Mouse (Mus musculus) neural tube, embryonic 12.5 days (tissue): ENCODE data around the gene Mdga1. TPM values are rescaled to one million over a fixed set of nuclear protein-coding genes. Genes with fewer than 3 reads are reported as not detected.

ENCODE experiments used
- ATAC-seq: fragments of 200-750 bp; cut with Nextera tagmentation; 2 replicates; pipeline ENCODE4 v1.8.0; 2017; ENCODE audit warnings: low read depth, mild to moderate bottlenecking, moderate TSS enrichment, moderate library complexity; ENCODE audit not compliant: low FRiP score
- H3K27ac ChIP-seq: fragments of 300-500 bp; sonication (generic); 2 replicates; pipeline ENCODE4 v1.5.1; 2016
- H3K27me3 ChIP-seq: fragments of 300-500 bp; sonication (generic); replicated peaks from 2 replicates; pipeline ENCODE4 v1.6.1; 2016; ENCODE audit warnings: mild to moderate bottlenecking
- H3K36me3 ChIP-seq: fragments of 300-500 bp; sonication (generic); 2 replicates; pipeline ENCODE4 v1.6.1; 2016; ENCODE audit warnings: mild to moderate bottlenecking
- H3K4me1 ChIP-seq: fragments of 300-500 bp; sonication (generic); 2 replicates; pipeline ENCODE4 v1.6.1; 2016
- H3K4me2 ChIP-seq: fragments of 300-500 bp; sonication (generic); replicated peaks from 2 replicates; pipeline ENCODE4 v1.6.1; 2016; ENCODE audit warnings: mild to moderate bottlenecking
- H3K4me3 ChIP-seq: fragments of 300-500 bp; sonication (generic); 2 replicates; pipeline ENCODE4 v1.5.1; 2016
- H3K9ac ChIP-seq: fragments of 300-500 bp; sonication (generic); 2 replicates; pipeline ENCODE4 v1.6.1; 2016; ENCODE audit warnings: mild to moderate bottlenecking
- H3K9me3 ChIP-seq: fragments of 300-500 bp; sonication (generic); 2 replicates; pipeline ENCODE4 v1.6.1; 2016; ENCODE audit warnings: mild to moderate bottlenecking
- WGBS: fragments of 180-500 bp; shearing (Covaris S2); methylation state at CpG from one replicate; pipeline ENCODE4 v1.1.7; 2016; 5-methylcytosine and 5-hydroxymethylcytosine counted together
- polyA plus RNA-seq: library from polyadenylated mRNA; unstranded; fragments of >200 nt; fragmentation: Nextera tagmentation; extraction: Ambion mirVana; gene quantifications from 2 replicates; pipeline ENCODE4 v1.2.1, GENCODE M21; 2016

Mdga1 gene
- polyA plus RNA-seq, 1 experiment from 2014 or later: 7.0 TPM

DNA sequence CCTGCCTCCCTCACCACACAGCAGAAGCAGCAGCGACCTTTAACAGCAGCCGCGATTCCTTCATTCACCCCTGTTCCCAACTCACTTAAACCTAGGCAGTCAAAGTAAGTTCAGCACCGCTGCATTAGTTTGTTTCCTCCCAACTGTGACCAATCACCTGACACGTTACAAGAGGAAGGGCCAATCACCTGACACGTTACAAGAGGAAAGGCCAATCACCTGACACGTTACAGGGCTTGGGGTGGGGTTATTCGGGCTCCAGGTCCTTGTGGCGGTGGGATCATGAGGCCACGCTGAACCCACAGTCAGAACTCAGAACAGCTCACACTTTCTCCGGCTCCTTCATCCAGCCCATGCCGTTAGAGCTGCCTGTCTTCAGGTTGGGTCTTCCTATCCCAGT lies 99.6 kb downstream of the Mdga1 start:
- Histone ChIP-seq H3K9ac (no peak overlapping the region), H3K27ac (no peak overlapping the region), H3K36me3 (no peaks in the 10 kb centered on the region), H3K4me1 (peaks cover 21% of the 10 kb centered on the region), H3K9me3 (0 out of 2 replicates have a peak, but pooled peaks cover 6% of the 10 kb centered on the region), H3K4me2 (no peak overlapping the region), H3K4me3 (no peak overlapping the region), H3K27me3 (no peaks in the 10 kb centered on the region; the same call in 1 of the 2 replicates)
- ATAC-seq: no peak
- WGBS: 75% methylated on average over 12 of the region's 12 CpGs

DNA sequence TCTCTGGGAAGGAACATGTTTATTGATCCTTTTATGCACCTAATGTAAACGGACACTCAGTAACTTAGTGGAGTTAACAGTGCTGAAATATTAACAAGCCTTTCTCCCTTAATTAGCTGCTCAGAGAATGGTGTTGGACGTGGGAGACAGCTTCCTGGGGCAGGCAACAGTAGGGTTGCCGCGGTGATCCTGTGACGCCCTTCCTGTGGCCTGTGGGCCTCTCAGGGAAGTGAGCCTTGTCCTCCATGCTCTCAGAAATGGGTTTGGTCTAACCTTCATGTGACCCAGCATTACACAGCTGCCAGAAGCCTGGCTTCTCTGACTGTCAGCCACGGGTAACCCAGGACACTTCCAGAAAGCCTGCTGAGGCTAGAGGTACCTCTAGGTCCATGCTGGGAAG lies 104.0 kb downstream of the Mdga1 start:
- H3K27ac ChIP-seq: no peak overlapping the region
- no peak for ATAC-seq
- H3K27me3 ChIP-seq: no peaks in the 10 kb centered on the region
- no peak overlapping the region for H3K9ac ChIP-seq
- H3K4me1 ChIP-seq: no peaks in the 10 kb centered on the region
- WGBS: 64% methylated on average over 6 of the region's 6 CpGs
- no peak overlapping the region for H3K4me2 ChIP-seq
- no peak overlapping the region for H3K4me3 ChIP-seq
- H3K9me3 ChIP-seq: 0 out of 2 replicates have a peak, but pooled peaks cover 6% of the 10 kb centered on the region
- H3K36me3 ChIP-seq: no peaks in the 10 kb centered on the region

DNA sequence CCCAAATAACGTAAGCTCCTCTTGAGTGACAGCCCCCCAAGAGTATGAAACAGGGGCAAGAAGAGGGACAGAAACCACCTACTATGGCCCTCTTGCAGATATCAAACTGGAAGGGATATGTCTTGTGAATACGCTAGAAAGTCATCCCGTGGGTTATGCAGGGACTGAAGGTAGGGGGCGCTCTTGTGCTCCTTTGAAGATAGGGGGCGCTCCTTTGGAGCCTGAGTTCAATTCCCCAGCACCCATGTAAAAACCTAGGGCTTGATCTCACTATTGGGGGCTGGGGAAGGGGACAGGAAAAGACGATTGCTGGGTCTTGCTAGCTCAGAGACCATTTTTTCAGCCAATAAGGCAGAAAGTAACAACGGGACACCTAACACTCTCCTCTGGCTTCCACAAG lies 105.4 kb downstream of the Mdga1 start:
- no peak overlapping the region for H3K27ac ChIP-seq
- no peaks in the 10 kb centered on the region for H3K4me1 ChIP-seq
- H3K27me3 ChIP-seq: no peaks in the 10 kb centered on the region
- no peaks in the 10 kb centered on the region for H3K36me3 ChIP-seq
- no peak overlapping the region for H3K9ac ChIP-seq
- H3K4me2 ChIP-seq: no peak overlapping the region
- 66% methylated on average over 7 of the region's 7 CpGs for WGBS
- H3K4me3 ChIP-seq: no peak overlapping the region
- ATAC-seq: no peak
- 0 out of 2 replicates have a peak, but pooled peaks cover 6% of the 10 kb centered on the region for H3K9me3 ChIP-seq

DNA sequence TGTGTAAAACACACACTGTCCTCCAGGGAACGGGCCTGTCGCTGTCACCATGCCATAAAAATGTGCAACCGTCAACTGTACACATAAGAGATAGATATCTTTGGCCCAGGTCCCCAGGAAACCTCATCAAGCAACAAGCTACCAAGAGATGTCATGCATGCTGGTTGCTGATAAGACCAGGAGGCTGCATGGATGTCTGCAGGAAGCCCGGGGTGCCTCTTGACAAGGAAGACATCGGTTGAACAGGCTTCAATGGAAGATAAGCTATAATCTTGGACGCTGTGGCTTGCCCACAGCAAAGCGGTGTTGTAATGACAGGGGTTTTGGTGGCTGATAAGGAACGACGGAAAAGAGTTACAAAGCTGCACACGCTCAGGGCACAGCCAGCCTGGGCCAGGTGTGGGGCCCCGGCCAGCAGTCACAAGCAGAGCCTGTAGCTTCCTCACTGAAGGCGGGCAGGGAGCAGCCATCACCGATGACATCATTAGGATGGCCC lies 110.1 kb downstream of the Mdga1 start:
- Histone ChIP-seq H3K4me1 (peaks cover 9% of the 10 kb centered on the region), H3K9ac (no peak overlapping the region), H3K9me3 (no peaks in the 10 kb centered on the region), H3K27ac (no peak overlapping the region), H3K27me3 (no peaks in the 10 kb centered on the region), H3K4me3 (no peak overlapping the region), H3K36me3 (no peaks in the 10 kb centered on the region), H3K4me2 (no peak overlapping the region)
- 88% methylated on average over 13 of the region's 13 CpGs for WGBS
- ATAC-seq: no peak

DNA sequence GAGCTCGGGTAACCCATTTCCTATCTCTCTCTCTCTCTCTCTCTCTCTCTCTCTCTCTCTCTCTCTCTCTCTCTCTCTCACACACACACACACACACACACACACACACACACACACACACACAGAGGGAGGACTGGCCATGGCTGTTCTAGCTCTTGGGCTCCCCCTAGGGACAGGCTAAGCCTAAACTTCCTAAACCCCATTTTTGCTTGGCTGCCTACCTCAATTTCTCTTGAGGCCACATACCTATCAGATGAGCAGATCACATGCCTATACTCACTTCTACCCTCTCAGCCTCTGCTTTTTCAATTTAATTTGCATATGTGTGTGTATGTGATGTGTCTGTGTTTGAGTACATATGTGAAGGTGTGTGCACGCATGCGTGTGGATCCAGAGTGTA lies 111.1 kb downstream of the Mdga1 start:
- Histone ChIP-seq H3K9me3 (no peaks in the 10 kb centered on the region), H3K4me2 (no peak overlapping the region), H3K9ac (no peak overlapping the region), H3K36me3 (no peaks in the 10 kb centered on the region), H3K4me1 (peaks cover 9% of the 10 kb centered on the region), H3K4me3 (no peak overlapping the region), H3K27me3 (no peaks in the 10 kb centered on the region), H3K27ac (no peak overlapping the region)
- WGBS: 90% methylated on average over 3 of the region's 3 CpGs
- ATAC-seq: no peak

DNA sequence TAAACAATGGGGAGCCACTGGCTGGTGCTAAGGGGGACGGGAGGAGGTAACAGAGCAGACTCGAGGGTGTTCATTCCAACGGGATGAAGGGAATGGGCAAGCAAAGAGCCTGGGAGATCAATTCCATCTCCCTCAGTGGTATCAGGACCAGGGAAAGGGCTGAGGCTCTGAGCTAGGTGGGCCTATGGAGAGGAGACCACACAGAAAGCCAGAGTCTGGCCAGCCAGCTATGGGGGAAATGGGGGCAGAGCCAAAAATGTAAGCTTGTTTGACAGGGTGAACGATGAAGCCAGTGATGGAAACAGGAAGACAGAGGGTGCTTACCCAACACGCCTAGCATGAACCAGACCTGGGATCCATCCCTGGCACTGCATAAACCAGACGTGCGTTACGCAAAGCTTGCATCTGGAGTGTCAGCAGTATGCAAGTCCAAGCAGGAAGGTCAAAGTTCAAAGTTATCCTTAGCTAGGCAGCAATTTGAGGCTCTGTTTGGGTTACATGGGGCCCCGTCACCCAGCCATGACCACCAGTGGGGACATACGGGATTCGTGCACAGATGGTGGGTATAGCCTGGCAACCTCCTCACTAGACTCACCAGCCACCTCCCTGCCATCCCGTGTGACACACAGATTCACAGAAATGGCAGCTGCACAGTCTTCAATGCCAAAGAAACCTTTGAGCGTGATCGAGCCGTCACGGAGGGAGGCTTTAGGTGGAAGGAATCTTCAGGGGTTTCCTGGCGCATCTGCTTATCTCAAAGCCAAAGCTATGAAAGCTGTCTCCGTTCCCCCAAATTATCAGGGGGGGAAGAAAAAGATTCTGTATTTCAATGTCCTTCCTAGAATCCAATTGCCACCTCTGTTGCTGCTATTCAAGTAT lies 113.9 kb downstream of the Mdga1 start:
- Histone ChIP-seq H3K9me3 (no peaks in the 10 kb centered on the region), H3K27me3 (no peaks in the 10 kb centered on the region), H3K9ac (no peak overlapping the region), H3K36me3 (no peaks in the 10 kb centered on the region), H3K4me2 (no peak overlapping the region), H3K4me1 (peaks cover 9% of the 10 kb centered on the region), H3K27ac (no peak overlapping the region), H3K4me3 (no peak overlapping the region)
- ATAC-seq: no peak
- WGBS: 81% methylated on average over 18 of the region's 18 CpGs

DNA sequence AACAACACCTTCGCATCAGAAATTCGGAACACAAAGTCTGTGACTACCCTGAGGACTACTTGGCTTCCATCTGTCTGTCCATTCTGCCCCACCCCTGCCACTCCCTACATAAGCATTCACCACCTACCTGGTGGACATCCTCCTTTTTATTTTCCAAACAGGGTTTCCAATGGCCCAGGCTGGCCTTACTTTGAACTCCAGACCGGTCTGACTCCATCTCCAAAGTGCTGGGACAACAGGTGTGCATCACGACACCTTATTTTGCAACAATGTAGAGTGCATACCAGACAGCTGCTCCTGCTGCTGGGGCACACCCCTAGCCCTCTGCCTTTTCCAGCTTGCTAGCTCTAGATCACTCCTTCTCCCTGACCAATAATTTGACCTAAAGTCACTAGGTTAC lies 115.1 kb downstream of the Mdga1 start:
- H3K9ac ChIP-seq: no peak overlapping the region
- no peak for ATAC-seq
- H3K27me3 ChIP-seq: no peaks in the 10 kb centered on the region
- peaks cover 9% of the 10 kb centered on the region for H3K4me1 ChIP-seq
- H3K4me3 ChIP-seq: no peak overlapping the region
- no peaks in the 10 kb centered on the region for H3K36me3 ChIP-seq
- WGBS: 93% methylated on average over 4 of the region's 4 CpGs
- H3K9me3 ChIP-seq: no peaks in the 10 kb centered on the region
- no peak overlapping the region for H3K27ac ChIP-seq
- H3K4me2 ChIP-seq: no peak overlapping the region

DNA sequence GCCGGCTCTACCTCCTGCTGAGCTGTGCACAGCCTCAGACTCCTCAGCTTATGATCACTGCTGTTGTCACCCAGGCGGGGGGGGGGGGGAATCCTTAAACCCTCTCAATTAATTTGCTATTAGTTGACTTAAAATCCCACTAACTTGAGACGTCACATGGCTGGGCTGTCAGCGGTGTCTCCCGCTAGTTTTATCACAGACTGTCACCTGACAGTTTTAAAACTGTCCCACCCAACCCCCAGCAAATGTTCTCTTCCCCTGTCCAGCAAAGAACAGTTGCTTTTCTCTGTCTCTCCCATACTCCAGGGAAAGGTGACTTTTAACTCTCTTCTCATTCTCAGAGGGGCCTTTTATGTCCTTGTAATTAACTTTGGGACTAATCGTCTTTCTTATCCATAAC lies 115.5 kb downstream of the Mdga1 start:
- no peak overlapping the region for H3K4me2 ChIP-seq
- no peaks in the 10 kb centered on the region for H3K36me3 ChIP-seq
- no peaks in the 10 kb centered on the region for H3K27me3 ChIP-seq
- H3K9ac ChIP-seq: no peak overlapping the region
- peaks cover 11% of the 10 kb centered on the region for H3K4me1 ChIP-seq
- WGBS: 70% methylated on average over 6 of the region's 6 CpGs
- no peak overlapping the region for H3K27ac ChIP-seq
- no peak overlapping the region for H3K4me3 ChIP-seq
- ATAC-seq: no peak
- H3K9me3 ChIP-seq: no peaks in the 10 kb centered on the region

DNA sequence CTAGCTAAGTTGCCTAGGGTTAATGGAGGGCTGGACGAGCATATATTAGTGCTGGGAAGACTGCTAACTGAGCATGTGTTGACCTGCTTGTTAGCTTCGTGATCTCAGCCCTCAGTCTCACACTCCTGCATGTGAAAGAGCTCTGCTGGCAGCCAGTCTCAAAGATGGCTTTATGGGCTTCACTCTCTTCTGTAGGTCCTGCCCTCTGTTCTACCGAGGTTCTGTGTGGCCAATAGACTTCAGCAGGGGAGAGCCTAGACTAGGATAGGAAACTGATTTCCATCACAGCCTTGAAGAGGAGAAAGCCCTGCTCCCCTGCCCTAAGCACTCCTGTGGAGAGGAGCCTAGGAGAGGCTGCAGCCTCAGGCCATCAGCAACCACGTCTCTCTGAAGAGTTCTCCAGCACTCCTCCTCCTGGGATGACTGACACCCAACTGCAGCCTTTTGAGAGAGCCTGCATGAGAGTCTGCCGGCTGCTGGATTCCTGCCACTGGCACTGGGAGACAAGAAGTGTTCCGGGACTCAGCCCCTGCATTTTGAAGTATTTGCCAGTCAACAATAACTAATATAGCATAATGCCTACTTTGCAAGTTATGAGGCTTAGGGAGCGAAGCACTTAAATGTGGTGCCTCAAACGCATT lies 116.9 kb downstream of the Mdga1 start:
- H3K9me3 ChIP-seq: no peaks in the 10 kb centered on the region
- H3K36me3 ChIP-seq: no peaks in the 10 kb centered on the region
- H3K4me2 ChIP-seq: no peak overlapping the region
- H3K4me1 ChIP-seq: peaks cover 15% of the 10 kb centered on the region
- H3K27me3 ChIP-seq: no peaks in the 10 kb centered on the region
- 57% methylated on average over 8 of the region's 8 CpGs for WGBS
- ATAC-seq: no peak
- no peak overlapping the region for H3K9ac ChIP-seq
- H3K27ac ChIP-seq: no peak overlapping the region
- H3K4me3 ChIP-seq: no peak overlapping the region

DNA sequence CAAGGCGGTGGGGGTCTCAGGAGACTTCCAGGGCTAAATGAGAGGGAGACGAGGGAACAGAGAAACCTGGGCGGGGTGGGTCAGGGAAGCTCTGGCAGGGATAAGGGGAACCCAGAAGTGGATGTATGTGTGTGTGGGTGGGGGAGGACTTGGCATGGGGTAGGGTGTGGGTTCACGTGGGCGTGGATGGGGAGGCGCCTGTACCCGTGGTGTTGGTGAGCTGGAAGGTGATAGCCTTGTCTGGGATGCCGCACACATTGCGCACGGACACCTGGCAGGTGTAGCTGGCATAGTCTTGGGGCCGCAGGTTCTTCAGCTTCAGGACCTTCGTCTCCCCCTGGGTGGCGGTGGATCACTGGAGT lies 120.5 kb downstream of the Mdga1 start:
- Histone ChIP-seq H3K4me1 (peaks cover 6% of the 10 kb centered on the region; the same call in 1 of the 2 replicates), H3K36me3 (no peaks in the 10 kb centered on the region), H3K4me3 (no peak overlapping the region), H3K9ac (no peak overlapping the region), H3K4me2 (no peak overlapping the region), H3K27me3 (no peaks in the 10 kb centered on the region), H3K27ac (no peak overlapping the region), H3K9me3 (no peaks in the 10 kb centered on the region)
- ATAC-seq: no peak
- 80% methylated on average over 13 of the region's 13 CpGs for WGBS

DNA sequence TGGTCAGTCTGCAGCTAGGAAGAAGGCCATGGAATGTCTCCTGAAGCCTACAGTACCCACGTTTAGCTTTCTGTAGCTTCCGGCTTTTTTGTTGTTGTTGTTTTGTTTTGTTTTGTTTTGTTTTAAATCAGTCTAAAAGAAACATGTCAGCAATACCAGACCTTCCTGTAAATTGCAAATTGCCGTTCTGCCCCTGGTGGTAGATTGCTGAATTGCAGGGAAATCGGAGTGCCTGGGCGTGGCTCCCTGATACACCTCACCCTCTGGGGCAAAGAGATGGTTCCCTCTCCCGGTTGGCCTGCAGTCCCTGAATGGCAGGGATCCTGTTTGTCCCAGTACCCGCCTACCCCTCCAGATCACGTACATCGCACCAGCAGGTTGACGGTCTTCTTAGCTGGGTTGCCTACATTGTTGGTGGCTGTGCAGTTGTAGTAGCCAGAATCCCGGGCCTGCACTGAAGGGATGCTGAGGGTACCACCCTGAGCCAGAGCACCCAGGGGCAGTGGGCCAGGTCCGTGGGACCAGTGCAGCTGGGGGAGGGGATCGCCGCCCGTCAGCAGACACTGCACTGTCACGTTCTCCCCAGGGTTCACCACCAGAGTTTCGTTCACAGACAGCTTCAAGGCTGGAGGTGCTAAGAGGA lies 121.0 kb downstream of the Mdga1 start:
- H3K4me2 ChIP-seq: no peak overlapping the region
- H3K4me3 ChIP-seq: no peak overlapping the region
- no peak for ATAC-seq
- H3K9ac ChIP-seq: no peak overlapping the region
- no peaks in the 10 kb centered on the region for H3K9me3 ChIP-seq
- 27% methylated on average over 17 of the region's 17 CpGs for WGBS
- H3K4me1 ChIP-seq: peaks cover 6% of the 10 kb centered on the region; the same call in 1 of the 2 replicates
- H3K27ac ChIP-seq: no peak overlapping the region
- no peaks in the 10 kb centered on the region for H3K36me3 ChIP-seq
- H3K27me3 ChIP-seq: no peaks in the 10 kb centered on the region

DNA sequence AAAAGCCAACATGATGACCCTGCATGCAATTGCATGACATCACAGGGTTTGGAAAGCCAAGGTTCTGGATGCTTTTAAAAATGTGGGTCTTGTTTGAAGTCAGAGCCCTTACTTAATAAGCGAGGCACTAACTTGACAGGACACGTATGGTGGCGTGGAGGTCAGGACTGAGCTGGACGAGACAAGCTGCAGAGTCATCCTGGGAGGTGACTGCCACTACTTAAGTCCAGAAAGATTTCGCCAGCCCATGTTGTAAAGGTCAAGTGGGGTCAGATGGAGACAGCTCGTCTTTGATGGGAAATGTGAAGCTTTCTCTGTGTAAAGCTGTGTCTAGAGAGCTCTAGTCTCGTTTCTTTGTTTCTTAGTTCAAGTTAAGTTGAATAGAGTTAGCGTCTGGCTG lies 122.6 kb downstream of the Mdga1 start:
- Histone ChIP-seq H3K4me3 (no peak overlapping the region), H3K9me3 (no peaks in the 10 kb centered on the region), H3K36me3 (no peaks in the 10 kb centered on the region), H3K9ac (no peak overlapping the region), H3K4me1 (peaks cover 8% of the 10 kb centered on the region), H3K27me3 (0 out of 2 replicates have a peak, but pooled peaks cover 3% of the 10 kb centered on the region), H3K4me2 (no peak overlapping the region), H3K27ac (no peak overlapping the region)
- no peak for ATAC-seq
- WGBS: 55% methylated on average over 8 of the region's 8 CpGs
